Mouse (Mus musculus) cortical plate, adult 2 months (tissue): Measurements from ENCODE around the gene Txndc12.

Experiments
- CTCF ChIP-seq: fragments of 200-500 bp; IDR thresholded peaks from 2 replicates; pipeline ENCODE4 v1.5.1; 2011; ENCODE audit warnings: mild to moderate bottlenecking, control low read depth, low read length; ENCODE audit not compliant: insufficient read depth; ENCODE audit errors: extremely low read depth
- POLR2A ChIP-seq: fragments of 200-500 bp; IDR thresholded peaks from 2 replicates; pipeline ENCODE4 v1.6.1; 2011; ENCODE audit warnings: mild to moderate bottlenecking, low read length, control low read depth; ENCODE audit not compliant: insufficient read depth; ENCODE audit errors: extremely low read depth

DNA sequence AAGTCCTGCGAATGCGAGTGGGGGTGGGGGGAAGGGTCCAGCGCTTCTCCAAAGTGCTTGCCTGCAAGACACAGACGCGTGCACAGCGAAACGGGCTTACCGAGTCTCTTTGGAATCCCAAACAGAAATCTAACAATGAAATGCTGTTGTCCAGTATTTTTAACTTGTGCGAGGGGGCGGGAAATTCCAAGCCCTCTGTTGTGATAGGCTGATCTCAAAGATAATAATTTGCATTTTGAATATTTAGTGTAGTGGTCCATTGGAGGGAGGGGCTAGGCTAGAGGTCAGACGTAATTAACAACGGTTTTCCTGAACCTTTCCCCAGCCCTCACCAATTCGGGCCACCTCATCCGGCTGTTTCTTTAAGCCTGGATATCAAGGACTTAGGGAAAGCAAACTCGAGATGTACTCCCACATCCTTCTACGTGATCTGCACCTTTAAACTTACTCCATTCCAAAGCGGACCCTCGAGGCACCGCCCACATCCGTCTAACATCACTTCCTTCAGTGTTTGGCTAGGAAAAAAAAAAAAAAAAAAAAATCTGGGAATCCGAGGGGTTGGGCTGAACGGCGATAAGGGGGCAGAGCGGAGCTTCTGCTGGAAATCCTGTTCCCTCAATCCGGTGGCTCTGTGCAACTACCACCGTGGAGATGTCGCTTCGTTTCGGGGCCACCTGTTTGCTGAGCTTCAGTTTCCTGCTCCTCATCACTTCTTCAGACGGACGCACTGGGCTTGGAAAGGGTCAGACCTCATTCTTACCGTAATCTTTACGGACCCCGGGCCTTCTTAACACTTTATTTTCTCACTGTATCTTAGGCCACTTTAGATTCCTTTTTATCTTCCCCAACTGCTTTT lies at the start of gene Txndc12:
- no peak for TF ChIP-seq CTCF
- peak; percentile 56; the same call in 1 of the 2 replicates for TF ChIP-seq POLR2A
